Mouse (Mus musculus) neutrophil, adult 59 days (primary cell): ENCODE measurements around the gene Gm2174. TPM values are rescaled to one million over a fixed set of nuclear protein-coding genes. Genes with fewer than 3 reads are reported as not detected.

Experiments used
- total RNA-seq, 2 experiments: library from RNA; stranded (reverse); gene quantifications; 1 replicate in 1 of 2; 2 replicates in 1 of 2; pipeline ENCODE4 v1.2.4; 2023

Gm2174 gene
- total RNA-seq = not detected

GRCm38 (mm10) chrX:56447524-56448015 lies at the start of gene Gm2174:
Gene Gm2174, plus strand, starts transcription at chrX:56447965.

GRCm38 (mm10) chrX:56454671-56455371 lies 7.1 kb downstream of the Gm2174 start, which contains the start of gene Ints6l:
Gene Ints6l, plus strand, starts transcription at chrX:56454857.

Other genes starting within 250 kb of the Gm2174 start
- gene Gm773, start 235.1 kb upstream of the Gm2174 start, total RNA-seq = not detected
- under 1 TPM; 0.20 to 0.49 TPM for gene Zfp449, start 101.6 kb upstream of the Gm2174 start, total RNA-seq
- not detected for gene Smim10l2a, start 73.4 kb upstream of the Gm2174 start, total RNA-seq
- gene Ints6l, start 6.9 kb downstream of the Gm2174 start, total RNA-seq = 100 to 1,000 TPM in 1 of 2 experiments, 10 to 100 TPM in 1; 88.6 to 116 TPM
- gene Gm10477, start 76.8 kb downstream of the Gm2174 start, total RNA-seq = not detected
- gene Gm648, start 101.6 kb downstream of the Gm2174 start, total RNA-seq = not detected
- 10 to 100 TPM; 10.1 to 11.4 TPM for gene Mmgt1, start 150.1 kb downstream of the Gm2174 start, total RNA-seq
- gene Slc9a6, start 161.8 kb downstream of the Gm2174 start, total RNA-seq = 10 to 100 TPM in 1 of 2 experiments, 1 to 10 TPM in 1; 7.9 to 16.7 TPM